Mouse (Mus musculus) MEL (cell line): ENCODE measurements around the gene Rps28.

Experiments used
- CTCF ChIP-seq, 3 experiments: IDR thresholded peaks in 2 of 3; conservative IDR thresholded peaks in 1 of 3; 2 replicates each; pipeline ENCODE4 v1.5.1; 2011 to 2012; ENCODE audit warnings: low read length in 3 of 3, low read depth in 2 of 3, mild to moderate bottlenecking in 2 of 3, improper control_type of control experiment in 1 of 3, inconsistent platforms in 1 of 3, mixed read lengths in 1 of 3, moderate library complexity in 1 of 3; ENCODE audit not compliant: control insufficient read depth in 1 of 3, insufficient read depth in 1 of 3, poor library complexity in 1 of 3, severe bottlenecking in 1 of 3
- MAZ ChIP-seq: IDR thresholded peaks from 2 replicates; pipeline ENCODE4 v1.6.1; 2012; ENCODE audit warnings: low read depth, mild to moderate bottlenecking, inconsistent platforms, low read length, improper control_type of control experiment
- ZNF384 ChIP-seq: IDR thresholded peaks from 2 replicates; pipeline ENCODE4 v1.6.1; 2012; ENCODE audit warnings: low read depth, mild to moderate bottlenecking, inconsistent platforms, low read length, improper control_type of control experiment

- TF ChIP-seq CTCF (IDR thresholded peaks at IDR 0.05 in 2 of 3, conservative IDR thresholded peaks at IDR 0.05 in 1 of 3; ENCODE audit: control insufficient read depth in 1 of 3, insufficient read depth in 1 of 3, low read depth in 2 of 3, low read length in 3 of 3, poor library complexity in 1 of 3, severe bottlenecking in 1 of 3), result no peak
- TF ChIP-seq ZNF384, result no peak
- TF ChIP-seq MAZ, result no peak
These were observed 7.8 kb downstream of the Rps28 start for GRCm38 (mm10) chr17:33816612-33817011.
